Mouse (Mus musculus) heart, postnatal 10 days (tissue): Measurements from ENCODE around the gene Fkbp8. TPM values are rescaled to one million over a fixed set of nuclear protein-coding genes. Genes with fewer than 3 reads are reported as not detected.

ENCODE experiments used
- DNase-seq, 2 experiments: peaks; one replicate each; pipeline ENCODE4 v3.0.0; 2021
- intact Hi-C: fragments of 180-260 bp; cut with DNase I; formaldehyde crosslinking; loops from one replicate; pipeline ENCODE4 v1.15.1; 2025
- total RNA-seq, 2 experiments: library from RNA; stranded (reverse); gene quantifications; 2 replicates each; pipeline ENCODE4 v1.2.3; 2021

The Fkbp8 gene
- total RNA-seq, 2 experiments from 2014 or later, result 185 to 190 TPM

- no peak for DNase-seq
- intact Hi-C loops, result loop anchor here (1.0 to 5.0 kb wide), 3 partner anchors 24 to 202 kb away; no protein-coding TSS in a partner anchor
Measured at GRCm38 (mm10) chr8:70584606-70585257, 57.2 kb downstream of the Fkbp8 start.

Other genes with a start within 250 kb of the Fkbp8 start
- gene Homer3, start 244.9 kb upstream of the Fkbp8 start, total RNA-seq, result 10 to 100 TPM; 25.6 to 28.2 TPM
- 10 to 100 TPM; 33.1 to 33.5 TPM for gene Ddx49, start 225.2 kb upstream of the Fkbp8 start, total RNA-seq
- 100 to 1,000 TPM; 160 to 173 TPM for gene Cope, start 225.2 kb upstream of the Fkbp8 start, total RNA-seq
- gene Cers1, start 211.9 kb upstream of the Fkbp8 start, total RNA-seq, result under 1 TPM; 0.57 to 0.67 TPM
- under 1 TPM in 1 of 2 experiments, not detected in 1; 0.20 TPM for gene Gdf1, start 197.9 kb upstream of the Fkbp8 start, total RNA-seq
- gene Upf1, start 174.4 kb upstream of the Fkbp8 start, total RNA-seq, result 10 to 100 TPM; 40.8 to 48.8 TPM
- gene Comp, start 154.2 kb upstream of the Fkbp8 start, total RNA-seq, result 1 to 10 TPM; 2.4 to 3.4 TPM
- gene Crtc1, start 88.1 kb upstream of the Fkbp8 start, total RNA-seq, result 10 to 100 TPM; 11.0 to 15.6 TPM
- 1 to 10 TPM; 8.4 to 8.9 TPM for gene Klhl26, start 50.8 kb upstream of the Fkbp8 start, total RNA-seq
- gene Tmem59l, start 40.4 kb upstream of the Fkbp8 start, total RNA-seq, result not detected
- gene Crlf1, start 34.6 kb upstream of the Fkbp8 start, total RNA-seq, result under 1 TPM; 0.38 to 0.72 TPM
- 100 to 1,000 TPM; 108 to 114 TPM for gene Rex1bd, start 21.0 kb upstream of the Fkbp8 start, total RNA-seq
- 1,000 to 10,000 TPM; 1,604 to 1,683 TPM for gene Uba52, start 16.9 kb upstream of the Fkbp8 start, total RNA-seq
- gene Kxd1, start 232 bp downstream of the Fkbp8 start, total RNA-seq, result 10 to 100 TPM; 79.5 to 81.3 TPM
- gene Ell, start 11.7 kb downstream of the Fkbp8 start, total RNA-seq, result 10 to 100 TPM; 15.9 to 17.9 TPM
- 10 to 100 TPM; 25.8 to 29.6 TPM for gene Isyna1, start 66.6 kb downstream of the Fkbp8 start, total RNA-seq
- 10 to 100 TPM; 54.7 to 55.6 TPM for gene Ssbp4, start 81.1 kb downstream of the Fkbp8 start, total RNA-seq
- gene Lrrc25, start 88.4 kb downstream of the Fkbp8 start, total RNA-seq, result 1 to 10 TPM; 1.1 to 1.6 TPM
- gene Gdf15, start 104.7 kb downstream of the Fkbp8 start, total RNA-seq, result 1 to 10 TPM in 1 of 2 experiments, under 1 TPM in 1; 0.86 to 1.1 TPM
- 10 to 100 TPM; 39.6 to 42.9 TPM for gene Pgpep1, start 132.7 kb downstream of the Fkbp8 start, total RNA-seq
- gene Lsm4, start 145.5 kb downstream of the Fkbp8 start, total RNA-seq, result 10 to 100 TPM; 82.8 to 94.1 TPM
- 100 to 1,000 TPM; 178 to 214 TPM for gene Jund, start 171.2 kb downstream of the Fkbp8 start, total RNA-seq
- gene Iqcn, start 175.7 kb downstream of the Fkbp8 start, total RNA-seq, result under 1 TPM in 1 of 2 experiments, not detected in 1; 0.07 TPM
- not detected for gene Gm3336, start 190.8 kb downstream of the Fkbp8 start, total RNA-seq
- 1 to 10 TPM; 2.0 to 4.0 TPM for gene Pde4c, start 196.0 kb downstream of the Fkbp8 start, total RNA-seq
- gene Rab3a, start 227.0 kb downstream of the Fkbp8 start, total RNA-seq, result 10 to 100 TPM; 37.3 to 38.9 TPM
- 10 to 100 TPM; 32.0 to 39.7 TPM for gene Mpv17l2, start 233.2 kb downstream of the Fkbp8 start, total RNA-seq
- gene Pik3r2, start 249.0 kb downstream of the Fkbp8 start, total RNA-seq, result 10 to 100 TPM; 37.1 to 40.2 TPM